Mouse (Mus musculus) hindbrain, embryonic 11.5 days (tissue): ENCODE results near the gene Papolb. TPM values are rescaled to one million over a fixed set of nuclear protein-coding genes. Genes with fewer than 3 reads are reported as not detected.

ENCODE experiments used
- ATAC-seq: fragments of 200-750 bp; cut with Nextera tagmentation; 2 replicates; pipeline ENCODE4 v1.8.0; 2017; ENCODE audit warnings: mild to moderate bottlenecking, moderate TSS enrichment, moderate library complexity; ENCODE audit not compliant: low FRiP score
- DNase-seq: peaks from one replicate; pipeline ENCODE4 v3.0.0-alpha.2; 2015; ENCODE audit warnings: low spot score
- H3K27ac ChIP-seq: fragments of 300-500 bp; sonication (generic); 2 replicates; pipeline ENCODE4 v1.5.1; 2014; ENCODE audit warnings: mild to moderate bottlenecking, low read depth, low read length
- H3K27me3 ChIP-seq: fragments of 300-500 bp; sonication (generic); 2 replicates; pipeline ENCODE4 v1.6.1; 2014; ENCODE audit warnings: mild to moderate bottlenecking, low read length, moderate library complexity, mixed read lengths; ENCODE audit not compliant: control insufficient read depth, insufficient read depth
- H3K36me3 ChIP-seq: fragments of 300-500 bp; sonication (generic); 2 replicates; pipeline ENCODE4 v1.6.1; 2014; ENCODE audit warnings: mild to moderate bottlenecking, low read length, moderate library complexity, mixed read lengths; ENCODE audit not compliant: control insufficient read depth, insufficient read depth
- H3K4me1 ChIP-seq: fragments of 300-500 bp; sonication (generic); replicated peaks from 2 replicates; pipeline ENCODE4 v1.6.1; 2014; ENCODE audit warnings: low read length, mixed read lengths; ENCODE audit not compliant: control insufficient read depth, insufficient read depth
- H3K4me2 ChIP-seq: fragments of 300-500 bp; sonication (generic); replicated peaks from 2 replicates; pipeline ENCODE4 v1.6.1; 2014; ENCODE audit warnings: mild to moderate bottlenecking, low read depth, low read length
- H3K4me3 ChIP-seq: fragments of 300-500 bp; sonication (generic); 2 replicates; pipeline ENCODE4 v1.5.1; 2014; ENCODE audit warnings: low read depth, low read length
- H3K9ac ChIP-seq: fragments of 300-500 bp; sonication (generic); 2 replicates; pipeline ENCODE4 v1.6.1; 2014; ENCODE audit warnings: low read depth, low read length
- H3K9me3 ChIP-seq: fragments of 300-500 bp; sonication (generic); 2 replicates; pipeline ENCODE4 v1.6.1; 2016; ENCODE audit warnings: low read length; ENCODE audit not compliant: control insufficient read depth
- WGBS: fragments of 180-500 bp; shearing (Covaris S2); extraction: QIAGEN DNeasy Blood & Tissue Kit; methylation state at CpG from one replicate; pipeline ENCODE4 v1.1.7; 2014; 5-methylcytosine and 5-hydroxymethylcytosine counted together
- polyA plus RNA-seq: library from polyadenylated mRNA; unstranded; fragments of >200 nt; fragmentation: Nextera tagmentation; extraction: Ambion mirVana; gene quantifications from 2 replicates; pipeline ENCODE4 v1.2.1, GENCODE M21; 2014

Papolb gene
- polyA plus RNA-seq, 1 experiment from 2014 or later: 0.12 TPM

DNA sequence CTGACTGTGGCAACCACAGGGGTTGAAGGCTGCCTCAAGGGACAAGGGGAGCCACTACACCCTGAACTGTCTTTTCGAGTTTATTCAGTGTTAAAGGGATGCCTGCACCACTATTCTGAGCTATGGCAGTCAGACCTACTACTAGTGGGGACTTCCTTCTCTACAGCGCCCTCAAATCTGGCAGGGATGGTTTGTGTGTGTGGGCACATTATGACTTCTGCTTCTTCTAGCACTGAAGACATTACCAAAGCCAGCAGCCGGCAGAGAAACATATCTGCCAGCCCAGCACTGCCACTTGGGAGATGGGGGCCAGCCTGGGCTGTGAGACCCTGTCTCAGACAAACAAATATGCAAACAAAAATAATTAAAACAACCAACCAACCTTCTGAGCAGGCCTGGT is 25.7 kb downstream of the Papolb start:
- Histone ChIP-seq H3K4me2 (no peak overlapping the region), H3K27me3 (no peaks in the 10 kb centered on the region), H3K27ac (no peak overlapping the region), H3K9me3 (no peaks in the 10 kb centered on the region), H3K9ac (no peak overlapping the region), H3K36me3 (no peaks in the 10 kb centered on the region), H3K4me3 (no peak overlapping the region), H3K4me1 (peaks cover under 1% of the 10 kb centered on the region)
- 81% methylated on average over 3 of the region's 3 CpGs for WGBS
- ATAC-seq (no peak), DNase-seq (no peak)

DNA sequence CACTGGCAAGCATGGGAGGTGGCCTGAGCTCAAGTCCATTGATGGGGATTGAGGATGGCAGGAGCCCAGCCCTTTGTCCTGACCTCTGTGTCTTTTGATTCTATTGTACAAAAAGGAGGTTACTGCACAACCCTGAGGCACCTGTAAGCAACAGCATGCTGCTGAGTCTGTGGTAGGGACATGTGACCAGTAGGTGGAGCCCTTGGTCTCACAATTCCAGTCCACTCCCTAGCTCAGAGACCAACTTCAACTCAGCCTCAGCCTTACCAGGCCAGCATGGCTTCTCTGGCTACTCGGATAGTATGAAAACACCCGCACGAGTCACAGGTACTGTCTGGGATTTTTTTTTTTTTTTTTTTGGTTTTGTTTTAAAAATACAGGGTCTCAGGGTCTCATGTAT is 27.5 kb downstream of the Papolb start:
- no peak overlapping the region for H3K9ac ChIP-seq
- no peaks in the 10 kb centered on the region for H3K36me3 ChIP-seq
- ATAC-seq: peak; percentile 78
- DNase-seq: peak; percentile 83
- H3K4me1 ChIP-seq: no peaks in the 10 kb centered on the region
- no peak overlapping the region for H3K27ac ChIP-seq
- no peaks in the 10 kb centered on the region for H3K27me3 ChIP-seq
- H3K4me2 ChIP-seq: no peak overlapping the region
- H3K4me3 ChIP-seq: no peak overlapping the region
- H3K9me3 ChIP-seq: no peaks in the 10 kb centered on the region
- WGBS: 11% methylated on average over 3 of the region's 3 CpGs

GRCm38 (mm10) chr5:142500918-142501317 is 29.0 kb downstream of the Papolb start:
- no peak overlapping the region for H3K4me3 ChIP-seq
- ATAC-seq (no peak), DNase-seq (no peak)
- H3K27me3 ChIP-seq: no peaks in the 10 kb centered on the region
- no peaks in the 10 kb centered on the region for H3K9me3 ChIP-seq
- no peaks in the 10 kb centered on the region for H3K36me3 ChIP-seq
- no peak overlapping the region for H3K27ac ChIP-seq
- WGBS: 80% methylated on average over 10 of the region's 10 CpGs
- H3K4me1 ChIP-seq: no peaks in the 10 kb centered on the region
- H3K4me2 ChIP-seq: no peak overlapping the region
- H3K9ac ChIP-seq: no peak overlapping the region

DNA sequence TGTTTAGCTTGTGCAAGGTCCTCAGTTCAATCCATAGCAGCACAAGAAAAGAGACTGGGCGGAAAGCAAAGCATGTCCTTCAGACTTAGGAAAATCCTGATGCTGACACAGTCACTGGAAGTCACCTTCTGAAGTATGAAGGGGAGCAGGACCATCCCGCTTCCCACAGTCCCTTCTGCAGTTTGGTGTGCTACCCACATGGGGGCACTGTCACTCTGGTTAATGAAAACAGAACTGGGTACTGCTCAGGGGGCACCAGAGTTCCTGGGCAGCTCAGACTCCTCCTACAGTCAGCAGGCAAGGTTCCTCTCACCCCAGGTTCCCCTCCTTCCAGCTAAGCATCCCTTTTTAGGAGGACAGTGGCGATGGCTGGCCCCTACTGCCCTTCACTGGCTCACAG is 30.9 kb downstream of the Papolb start:
- Histone ChIP-seq H3K27me3 (no peaks in the 10 kb centered on the region), H3K4me1 (no peaks in the 10 kb centered on the region), H3K4me3 (no peak overlapping the region), H3K9me3 (no peaks in the 10 kb centered on the region), H3K27ac (no peak overlapping the region), H3K4me2 (no peak overlapping the region), H3K36me3 (no peaks in the 10 kb centered on the region), H3K9ac (no peak overlapping the region)
- WGBS: 33% methylated on average over 3 of the region's 3 CpGs
- DNase-seq: peak; percentile 65
- 0 out of 2 replicates have a peak, but pooled peaks have one; percentile 18 for ATAC-seq

- ATAC-seq (no peak), DNase-seq (no peak)
- H3K9ac ChIP-seq: no peak overlapping the region
- H3K27me3 ChIP-seq: no peaks in the 10 kb centered on the region
- no peak overlapping the region for H3K27ac ChIP-seq
- no peaks in the 10 kb centered on the region for H3K36me3 ChIP-seq
- H3K4me3 ChIP-seq: no peak overlapping the region
- H3K9me3 ChIP-seq: no peaks in the 10 kb centered on the region
- 56% methylated on average over 14 of the region's 14 CpGs for WGBS
- no peaks in the 10 kb centered on the region for H3K4me1 ChIP-seq
- no peak overlapping the region for H3K4me2 ChIP-seq
Observed at GRCm38 (mm10) chr5:142495321-142496096, 34.4 kb downstream of the Papolb start.

- Histone ChIP-seq H3K9me3 (no peaks in the 10 kb centered on the region), H3K36me3 (no peaks in the 10 kb centered on the region), H3K9ac (no peak overlapping the region), H3K4me2 (no peak overlapping the region), H3K27me3 (no peaks in the 10 kb centered on the region), H3K27ac (no peak overlapping the region), H3K4me3 (no peak overlapping the region), H3K4me1 (no peaks in the 10 kb centered on the region)
- DNase-seq (no peak), ATAC-seq (no peak)
- 90% methylated on average over 3 of the region's 3 CpGs for WGBS
Observed at GRCm38 (mm10) chr5:142493307-142493706, 36.6 kb downstream of the Papolb start.

DNA sequence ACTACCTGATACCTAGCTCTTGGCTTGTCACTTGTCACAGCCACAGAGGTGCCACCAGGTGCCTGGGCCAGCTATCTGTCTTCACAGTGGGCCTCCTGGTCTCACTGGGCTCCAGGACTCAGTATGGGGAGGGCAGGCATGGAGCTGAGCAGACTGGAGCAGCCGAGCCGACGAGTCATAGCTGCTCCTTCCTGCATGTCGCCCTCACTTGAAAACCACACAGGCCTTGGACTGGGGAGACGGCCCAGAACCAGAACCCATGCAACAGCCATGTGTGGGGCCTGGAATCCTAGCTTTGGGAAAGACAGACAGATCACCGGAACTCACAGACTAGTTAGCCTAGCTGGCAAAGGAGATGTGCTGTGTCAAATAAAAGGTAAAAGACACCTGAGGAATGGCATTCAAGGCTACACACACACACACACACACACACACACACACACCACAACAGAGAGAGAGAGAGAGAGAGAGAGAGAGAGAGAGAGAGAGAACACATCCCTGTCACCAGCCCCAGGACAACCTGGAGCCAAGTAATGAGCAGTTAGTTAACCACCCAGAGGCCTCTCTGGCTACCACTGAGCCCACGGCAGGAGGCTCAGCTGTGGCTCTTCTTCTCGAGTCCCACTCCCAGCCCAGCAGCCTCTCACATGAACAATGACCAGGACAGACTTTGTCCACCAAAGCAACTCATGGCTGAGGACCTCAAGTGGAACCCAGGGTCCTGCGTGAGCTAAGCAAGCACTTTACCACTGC is 39.7 kb downstream of the Papolb start:
- Histone ChIP-seq H3K4me3 (no peak overlapping the region), H3K4me2 (no peak overlapping the region), H3K4me1 (no peaks in the 10 kb centered on the region), H3K36me3 (no peaks in the 10 kb centered on the region), H3K27me3 (no peaks in the 10 kb centered on the region), H3K27ac (no peak overlapping the region), H3K9ac (no peak overlapping the region), H3K9me3 (no peaks in the 10 kb centered on the region)
- WGBS: 81% methylated on average over 9 of the region's 9 CpGs
- ATAC-seq (no peak), DNase-seq (no peak)

DNA sequence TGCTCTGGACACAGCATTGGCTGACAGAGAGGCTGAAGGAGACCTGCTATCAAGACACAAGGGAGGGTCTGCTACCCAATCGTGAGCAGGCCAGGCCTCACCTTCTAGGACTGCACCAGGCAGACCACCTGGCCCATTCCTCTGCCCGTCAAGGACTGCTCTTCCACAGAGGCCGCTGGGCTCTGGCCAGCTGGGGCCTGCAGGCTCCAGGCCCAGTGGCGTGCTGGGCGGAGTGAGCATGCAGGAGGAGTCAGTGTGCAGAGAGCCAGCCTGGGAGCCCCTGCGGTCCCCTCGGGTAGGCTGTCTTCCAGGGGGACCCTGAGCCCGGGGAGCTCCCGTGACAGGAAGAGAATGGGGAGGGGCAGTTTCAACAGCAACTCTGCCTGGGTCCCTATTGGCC is 43.2 kb downstream of the Papolb start:
- whole genome bisulfite sequencing: 68% methylated on average over 9 of the region's 9 CpGs
- Histone ChIP-seq H3K9ac (no peak overlapping the region), H3K27me3 (no peaks in the 10 kb centered on the region), H3K4me3 (no peak overlapping the region), H3K27ac (no peak overlapping the region), H3K9me3 (no peaks in the 10 kb centered on the region), H3K4me2 (no peak overlapping the region), H3K36me3 (no peaks in the 10 kb centered on the region), H3K4me1 (no peaks in the 10 kb centered on the region)
- DNase-seq (no peak), ATAC-seq (no peak)

DNA sequence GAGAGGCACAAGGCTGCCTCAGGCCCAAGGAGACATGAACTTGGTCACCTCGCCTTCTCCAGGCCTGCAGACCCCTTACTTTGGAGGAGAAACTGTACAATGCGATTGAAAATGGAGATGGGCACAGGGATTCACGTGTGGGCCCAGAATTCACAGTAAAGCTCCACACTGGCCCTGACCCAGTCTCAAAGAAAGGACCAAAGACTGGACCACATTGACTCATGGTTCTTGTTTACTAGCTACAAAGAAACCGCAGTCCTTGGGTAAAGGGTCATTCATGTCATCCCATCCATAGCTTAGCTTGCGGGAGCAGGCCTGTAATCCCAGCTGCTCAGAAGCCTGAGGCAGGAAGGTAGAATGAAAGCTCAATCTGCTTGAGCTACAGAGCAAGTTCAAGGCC is 46.3 kb downstream of the Papolb start:
- Histone ChIP-seq H3K36me3 (no peaks in the 10 kb centered on the region), H3K4me2 (no peak overlapping the region), H3K9me3 (no peaks in the 10 kb centered on the region), H3K4me3 (no peak overlapping the region), H3K9ac (no peak overlapping the region), H3K27ac (no peak overlapping the region), H3K27me3 (no peaks in the 10 kb centered on the region), H3K4me1 (no peaks in the 10 kb centered on the region)
- ATAC-seq (no peak), DNase-seq (no peak)
- WGBS: 88% methylated on average over 5 of the region's 5 CpGs
